Mouse (Mus musculus) layer of hippocampus, adult 11-12 months (tissue): ENCODE data around the gene Lmnb2.
A peak's percentile ranks its signal among the peaks of the same experiment; 100 is the strongest.

ENCODE experiments used
- DNase-seq: peaks from one replicate; pipeline ENCODE4 v3.0.0; 2022; ENCODE audit warnings: low spot score

Lmnb2 gene

GRCm38 (mm10) chr10:80946684-80947437, 28.8 kb upstream of the Lmnb2 start:
- DNase-seq: no peak

GRCm38 (mm10) chr10:80944231-80944630, 26.2 kb upstream of the Lmnb2 start:
- DNase-seq: no peak

GRCm38 (mm10) chr10:80943701-80944100, 25.7 kb upstream of the Lmnb2 start:
- DNase-seq: no peak

GRCm38 (mm10) chr10:80942919-80943318, 24.9 kb upstream of the Lmnb2 start:
- no peak for DNase-seq

GRCm38 (mm10) chr10:80940988-80941347, 22.9 kb upstream of the Lmnb2 start:
- DNase-seq: no peak

- no peak for DNase-seq
Observed at GRCm38 (mm10) chr10:80940320-80940987, 22.4 kb upstream of the Lmnb2 start.

GRCm38 (mm10) chr10:80939671-80940070, 21.6 kb upstream of the Lmnb2 start:
- DNase-seq: peak; percentile 79

- no peak for DNase-seq
Observed at GRCm38 (mm10) chr10:80938831-80939550, 20.9 kb upstream of the Lmnb2 start.

- no peak for DNase-seq
Observed at GRCm38 (mm10) chr10:80937646-80938045, 19.6 kb upstream of the Lmnb2 start.

GRCm38 (mm10) chr10:80936810-80937164, 18.7 kb upstream of the Lmnb2 start:
- DNase-seq: no peak

- DNase-seq: no peak
Observed at GRCm38 (mm10) chr10:80936135-80936809, 18.2 kb upstream of the Lmnb2 start.

GRCm38 (mm10) chr10:80935698-80936097, 17.7 kb upstream of the Lmnb2 start:
- DNase-seq: no peak

GRCm38 (mm10) chr10:80935241-80935640, 17.2 kb upstream of the Lmnb2 start:
- DNase-seq: no peak

GRCm38 (mm10) chr10:80934136-80934985, 16.3 kb upstream of the Lmnb2 start:
- DNase-seq: no peak

GRCm38 (mm10) chr10:80933421-80933979, 15.5 kb upstream of the Lmnb2 start:
- no peak for DNase-seq

- DNase-seq: no peak
Observed at GRCm38 (mm10) chr10:80932700-80933420, 14.8 kb upstream of the Lmnb2 start.

GRCm38 (mm10) chr10:80932206-80932605, 14.2 kb upstream of the Lmnb2 start:
- DNase-seq: no peak

GRCm38 (mm10) chr10:80931695-80932094, 13.7 kb upstream of the Lmnb2 start:
- DNase-seq: no peak

GRCm38 (mm10) chr10:80931153-80931671, 13.2 kb upstream of the Lmnb2 start:
- DNase-seq: no peak
